Mouse (Mus musculus) adrenal gland, adult 2 months (tissue): Measurements from ENCODE around the gene Gm44502. TPM values are rescaled to one million over a fixed set of nuclear protein-coding genes. Genes with fewer than 3 reads are reported as not detected.
A peak's percentile ranks its signal among the peaks of the same experiment; 100 is the strongest.
"Not testable (repeated sequence)": the region's sequence is repeated elsewhere in the genome, so short reads cannot be mapped to it uniquely, and the experiment has no call there.

Experiments used
- DNase-seq: peaks from one replicate; pipeline ENCODE4 v3.0.0; 2021
- polyA plus RNA-seq: library from polyadenylated mRNA; depleted of rRNA; stranded (reverse); fragments of >200 nt; gene quantifications from 2 replicates; pipeline ENCODE4 v1.2.3, GENCODE M21; 2012
- total RNA-seq, 2 experiments: library from RNA; stranded (reverse); gene quantifications; 2 replicates each; pipeline ENCODE4 v1.2.3; 2021

Gm44502 gene
- total and polyA plus RNA-seq, 3 experiments, result 5.8 to 8.2 TPM; not detected in 1

- DNase-seq, result no peak
Observed at GRCm38 (mm10) chr15:89453865-89454478, 24.5 kb upstream of the Gm44502 start, which contains the start of gene Mapk8ip2. Mapk8ip2 (plus strand) TSS chr15:89453913.

DNA sequence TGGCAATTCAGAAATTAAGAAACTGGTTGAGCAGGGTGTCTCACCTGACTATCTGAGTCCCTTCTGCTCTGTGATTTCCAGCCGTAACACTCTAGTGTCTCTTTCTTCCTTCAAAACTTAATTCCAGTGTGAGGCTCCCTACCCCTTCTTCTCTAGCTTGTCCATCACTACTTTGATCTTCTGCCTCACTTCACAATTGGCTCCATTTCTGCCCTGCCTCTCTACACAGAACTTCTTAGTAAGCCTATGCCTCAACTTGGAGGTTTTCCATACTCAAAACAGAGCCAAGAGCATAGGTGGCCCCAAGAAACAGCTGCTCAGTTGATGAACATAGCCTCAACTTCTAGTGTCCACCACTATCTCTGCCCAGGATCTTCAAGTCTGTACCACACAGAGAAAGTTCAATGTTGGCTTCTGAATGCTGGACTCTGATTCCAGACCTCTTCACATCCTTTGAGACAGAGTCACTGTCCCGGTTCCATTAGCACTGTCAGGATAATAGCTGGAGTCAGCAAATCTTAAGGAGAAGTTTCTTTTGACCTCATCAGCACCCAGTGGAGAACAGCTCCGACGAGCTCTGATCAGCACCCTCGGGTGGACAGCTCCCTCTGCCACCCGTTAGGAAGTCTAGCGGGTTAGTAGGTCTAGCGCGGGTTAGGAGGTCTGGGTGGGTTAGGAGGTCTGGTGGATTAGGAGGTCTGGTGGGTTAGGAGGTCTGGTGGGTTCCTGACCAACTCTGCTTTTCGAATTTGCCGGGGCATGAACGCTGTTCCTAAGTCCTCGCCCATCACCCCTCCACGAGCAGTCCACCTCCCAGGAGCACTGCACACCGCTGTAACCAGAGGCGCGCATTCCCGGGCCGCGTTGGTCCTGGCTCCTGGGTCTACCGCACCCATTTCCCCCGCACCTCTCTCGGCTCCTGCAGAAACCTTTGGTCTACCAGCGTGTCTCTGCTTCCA lies 23.7 kb upstream of the Gm44502 start:
- DNase-seq, result peak; percentile 71

GRCm38 (mm10) chr15:89442486-89443070 lies 13.1 kb upstream of the Gm44502 start:
- DNase-seq, result no peak

GRCm38 (mm10) chr15:89435878-89436277 lies 6.4 kb upstream of the Gm44502 start:
- DNase-seq, result no peak

DNA sequence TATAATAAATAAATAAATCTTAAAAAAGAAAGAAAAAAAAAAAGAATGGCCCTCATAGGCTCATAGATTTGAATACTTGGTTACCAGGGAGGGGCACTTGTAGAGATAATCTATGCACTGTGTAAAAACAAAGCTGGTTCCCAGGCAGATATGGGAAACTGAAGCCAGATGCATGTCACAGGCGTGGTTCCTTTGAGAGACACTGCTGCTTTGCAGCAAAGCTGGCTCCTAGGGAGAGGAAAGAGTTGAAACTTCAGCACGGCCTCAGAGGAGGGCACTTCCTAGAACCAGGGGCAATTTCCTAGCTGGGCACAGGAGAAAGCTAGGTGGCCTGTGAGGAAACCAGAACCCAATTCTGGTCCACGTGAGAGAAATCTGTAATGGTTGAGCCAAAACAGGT lies 4.6 kb upstream of the Gm44502 start:
- DNase-seq, result no peak

- DNase-seq, result no peak
Observed at GRCm38 (mm10) chr15:89432946-89433345, 3.5 kb upstream of the Gm44502 start.

DNA sequence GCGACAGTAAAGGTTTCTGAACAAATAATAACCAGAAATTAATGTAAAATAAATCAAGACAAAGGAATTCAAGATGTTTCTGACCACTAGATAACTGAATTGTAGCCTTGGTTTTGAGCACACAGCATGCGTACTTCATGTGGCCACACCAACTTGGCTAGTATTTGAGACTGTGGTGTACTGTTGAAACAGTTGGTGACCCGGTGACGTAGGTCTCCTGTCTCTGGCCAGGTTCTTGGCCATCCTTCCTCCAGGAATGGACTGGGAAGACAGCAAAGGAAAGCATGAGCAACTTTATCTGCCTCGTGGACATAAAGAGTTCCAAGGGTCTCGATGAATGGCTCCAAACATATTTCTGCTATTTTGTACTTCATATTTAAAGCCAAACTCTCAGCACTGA lies 2.3 kb upstream of the Gm44502 start:
- DNase-seq, result no peak

DNA sequence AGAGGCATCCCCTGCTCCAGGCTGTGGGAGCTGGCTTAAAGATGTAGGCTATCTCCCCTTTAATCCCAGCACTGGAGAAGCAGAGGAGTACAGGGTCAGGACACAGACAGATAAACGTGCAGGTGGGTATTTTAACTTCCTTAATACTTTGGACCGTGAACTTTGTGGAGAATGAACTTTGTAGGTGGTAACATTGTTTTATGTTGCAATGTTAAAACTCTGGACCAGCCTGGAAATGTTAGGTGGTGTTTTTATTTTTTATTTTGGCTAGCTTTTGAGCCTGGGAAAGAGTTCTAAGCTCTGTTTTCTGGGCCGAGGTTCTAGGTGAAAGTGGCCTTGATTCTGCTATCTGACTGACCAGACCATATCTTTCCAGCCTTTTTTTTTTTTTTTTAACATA lies 1.8 kb upstream of the Gm44502 start:
- no peak for DNase-seq

GRCm38 (mm10) chr15:89430771-89431170 lies 1.3 kb upstream of the Gm44502 start:
- DNase-seq, result not testable (repeated sequence)

DNA sequence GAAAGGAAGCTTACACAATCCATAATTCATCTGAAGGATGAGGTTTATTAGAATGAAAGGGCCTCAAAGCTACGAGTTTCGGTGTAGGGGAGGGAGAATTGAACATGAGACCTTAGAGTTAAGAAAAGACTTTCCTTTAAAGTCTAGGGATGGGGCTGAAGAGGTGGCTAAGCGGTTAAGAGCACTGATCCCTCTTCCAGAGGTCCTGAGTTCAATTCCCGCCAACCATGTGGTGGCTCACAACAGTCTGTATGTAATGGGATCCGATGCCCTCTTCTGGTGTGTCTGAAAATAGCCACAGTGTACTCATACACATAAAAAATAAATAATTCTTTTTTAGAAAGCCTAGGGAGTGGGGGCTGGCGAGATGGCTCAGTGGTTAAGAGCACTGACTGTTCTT lies 845 bp upstream of the Gm44502 start:
- DNase-seq, result no peak

- DNase-seq, result no peak
Observed at GRCm38 (mm10) chr15:89428821-89429351, 610 bp downstream of the Gm44502 start.

DNA sequence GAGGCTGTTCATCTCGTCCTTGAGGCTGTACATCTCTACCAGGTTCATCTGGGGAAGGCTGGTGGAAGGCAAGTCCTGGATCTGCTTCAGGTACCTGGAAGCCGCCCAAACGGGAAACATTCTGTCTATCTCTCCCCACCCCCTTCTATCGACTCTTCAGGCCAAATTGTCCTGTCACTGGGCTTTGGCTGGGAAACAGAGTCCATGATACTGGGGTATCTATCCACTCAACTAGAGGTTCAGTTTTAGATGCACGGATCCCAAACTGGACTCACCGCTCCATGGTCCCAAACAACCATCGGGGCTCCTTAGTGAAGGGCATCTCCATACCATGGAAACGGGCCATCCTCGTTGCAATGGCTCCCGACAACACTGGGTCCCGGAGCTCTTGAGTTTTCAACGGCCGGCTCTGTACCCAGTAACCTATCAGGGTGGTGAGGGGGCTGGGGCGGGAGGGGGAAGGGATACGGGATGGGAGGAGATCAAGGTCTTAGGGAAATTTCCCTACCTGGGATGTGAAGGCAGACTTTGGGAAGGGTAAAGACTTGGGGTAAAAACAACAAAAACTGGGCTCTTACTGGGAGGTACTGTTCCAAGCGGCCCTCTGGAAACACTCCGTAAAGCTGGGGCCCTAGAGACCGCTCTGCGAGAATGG lies 1.2 kb downstream of the Gm44502 start:
- no peak for DNase-seq

- DNase-seq, result no peak
Observed at GRCm38 (mm10) chr15:89426716-89427115, 2.8 kb downstream of the Gm44502 start.

DNA sequence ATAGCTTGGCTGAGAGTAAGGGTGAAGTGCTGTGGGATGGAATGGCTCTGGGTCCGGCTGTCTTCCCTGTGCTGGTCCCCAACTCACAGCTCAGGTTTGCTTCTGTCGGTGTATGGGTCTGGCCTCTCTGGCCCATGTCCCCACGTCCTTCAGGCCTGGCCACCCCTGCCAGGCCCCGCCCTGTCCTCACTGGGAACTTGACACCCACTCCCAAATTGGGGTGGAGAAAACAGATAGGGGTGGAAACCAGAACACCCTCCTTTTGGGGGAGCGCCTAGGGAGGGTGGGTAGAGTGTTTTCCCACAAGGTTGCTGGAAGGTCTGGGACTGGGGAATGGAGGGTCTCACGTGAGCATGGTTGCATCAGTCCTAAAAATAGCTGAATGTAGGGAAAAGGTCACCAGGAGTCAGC lies 3.8 kb downstream of the Gm44502 start, which contains the start of gene Cpt1b:
Gene Cpt1b (minus strand): TSS at position 153 of the 411 bp plus-strand sequence.
- DNase-seq, result peak; percentile 52

DNA sequence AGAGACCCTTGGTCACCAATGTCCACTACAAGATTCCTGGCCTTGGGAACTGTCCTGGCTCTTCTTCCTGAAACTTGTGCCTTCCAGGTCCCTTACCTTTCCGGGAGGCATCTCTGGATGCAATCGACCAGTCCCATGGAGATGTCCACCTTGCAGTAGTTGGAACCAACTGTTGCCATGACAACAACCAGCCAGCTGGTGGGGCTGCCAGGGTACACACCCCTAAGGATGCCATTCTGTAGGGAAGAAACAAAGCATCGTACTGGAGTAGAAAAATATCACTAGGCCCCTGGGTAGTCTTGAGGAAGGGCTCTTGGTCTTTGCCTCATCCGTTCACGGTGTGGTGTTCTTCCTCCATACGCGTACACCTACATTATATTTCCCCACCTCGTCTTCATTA lies 4.9 kb downstream of the Gm44502 start:
- no peak for DNase-seq

GRCm38 (mm10) chr15:89421938-89422337 lies 7.6 kb downstream of the Gm44502 start:
- DNase-seq, result no peak

GRCm38 (mm10) chr15:89415282-89415681 lies 14.2 kb downstream of the Gm44502 start:
- no peak for DNase-seq

- no peak for DNase-seq
Observed at GRCm38 (mm10) chr15:89410118-89410517, 19.4 kb downstream of the Gm44502 start, which contains the start of gene Syce3. Syce3 (minus strand) TSS chr15:89410503.

- no peak for DNase-seq
Observed at GRCm38 (mm10) chr15:89406691-89407090, 22.8 kb downstream of the Gm44502 start.

GRCm38 (mm10) chr15:89404831-89405623 lies 24.5 kb downstream of the Gm44502 start:
- DNase-seq, result no peak

- DNase-seq, result no peak
Observed at GRCm38 (mm10) chr15:89402471-89402870, 27.0 kb downstream of the Gm44502 start.
